Mouse (Mus musculus) heart, postnatal 4 days (tissue): ENCODE data around the gene Vash1. TPM values are rescaled to one million over a fixed set of nuclear protein-coding genes. Genes with fewer than 3 reads are reported as not detected.

Experiments
- DNase-seq: peaks from one replicate; pipeline ENCODE4 v3.0.0; 2021
- total RNA-seq, 2 experiments: library from RNA; stranded (reverse); gene quantifications; 2 replicates each; pipeline ENCODE4 v1.2.3; 2021

The Vash1 gene
- total RNA-seq, 2 experiments from 2014 or later: 53.5 to 56.7 TPM

- no peak for DNase-seq
Observed at GRCm38 (mm10) chr12:86683698-86684097, 5.2 kb downstream of the Vash1 start.

GRCm38 (mm10) chr12:86685275-86685674 is 6.8 kb downstream of the Vash1 start:
- no peak for DNase-seq

GRCm38 (mm10) chr12:86686551-86687330 is 8.2 kb downstream of the Vash1 start:
- peak; percentile 30 for DNase-seq

GRCm38 (mm10) chr12:86687445-86687955 is 9.0 kb downstream of the Vash1 start:
- DNase-seq: no peak

GRCm38 (mm10) chr12:86687971-86688573 is 9.6 kb downstream of the Vash1 start:
- peak; percentile 57 for DNase-seq

DNA sequence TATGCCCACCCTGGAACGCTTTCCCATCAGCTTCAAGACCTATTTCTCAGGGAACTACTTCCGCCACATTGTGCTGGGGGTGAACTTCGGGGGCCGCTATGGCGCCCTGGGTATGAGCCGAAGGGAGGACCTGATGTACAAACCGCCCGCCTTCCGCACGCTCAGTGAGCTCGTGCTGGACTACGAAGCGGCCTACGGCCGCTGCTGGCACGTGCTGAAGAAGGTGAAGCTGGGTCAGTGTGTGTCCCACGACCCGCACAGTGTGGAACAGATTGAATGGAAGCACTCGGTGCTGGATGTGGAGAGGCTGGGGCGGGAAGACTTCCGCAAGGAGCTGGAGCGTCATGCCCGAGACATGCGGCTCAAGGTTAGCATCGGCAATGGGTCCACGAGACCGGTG is 10.4 kb downstream of the Vash1 start:
- no peak for DNase-seq

GRCm38 (mm10) chr12:86690700-86691485 is 12.4 kb downstream of the Vash1 start:
- peak; percentile 53 for DNase-seq

- DNase-seq: peak; percentile 64
Observed at GRCm38 (mm10) chr12:86692471-86693356, 14.2 kb downstream of the Vash1 start.

DNA sequence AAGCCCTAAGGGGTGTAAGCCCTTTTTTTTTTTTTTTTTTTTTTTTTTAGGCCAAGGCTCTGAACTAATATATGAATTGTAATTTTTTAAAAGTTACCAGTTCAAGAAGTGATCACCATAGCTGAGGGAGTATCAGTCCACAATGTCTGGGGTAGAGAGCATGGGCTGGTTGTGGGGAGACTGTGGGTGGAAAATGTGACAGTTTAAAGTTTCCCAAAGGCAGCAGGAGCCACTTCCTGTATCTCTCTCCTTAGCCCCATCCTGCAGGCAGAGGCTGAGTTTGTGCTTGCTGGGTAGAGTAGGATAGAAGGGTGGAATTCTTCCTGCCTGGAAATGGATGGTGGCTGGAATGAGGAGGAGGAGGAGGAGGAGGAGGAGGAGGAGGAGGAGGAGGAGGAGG is 14.9 kb downstream of the Vash1 start:
- no peak for DNase-seq

DNA sequence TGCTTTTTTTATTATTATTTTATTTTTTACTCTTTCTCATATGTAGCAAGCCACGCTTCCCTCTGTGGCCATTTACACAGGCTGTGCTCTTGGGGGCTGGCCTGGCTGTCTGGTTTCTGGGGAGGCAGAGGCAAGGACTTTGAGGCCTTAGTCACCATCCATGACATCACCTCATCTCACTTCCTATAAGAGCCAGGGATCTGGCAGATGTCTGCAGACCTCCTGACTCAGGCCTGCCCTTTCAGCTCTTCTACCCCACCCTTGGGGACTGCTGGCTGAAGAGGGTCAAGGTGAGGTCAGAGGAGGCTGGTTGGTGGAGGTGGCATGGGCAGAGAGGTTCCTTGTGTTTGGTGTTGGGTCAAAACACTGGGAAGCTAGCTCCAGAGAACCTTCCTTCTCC is 15.9 kb downstream of the Vash1 start:
- DNase-seq: no peak

- no peak for DNase-seq
Observed at GRCm38 (mm10) chr12:86697996-86698395, 19.5 kb downstream of the Vash1 start.

DNA sequence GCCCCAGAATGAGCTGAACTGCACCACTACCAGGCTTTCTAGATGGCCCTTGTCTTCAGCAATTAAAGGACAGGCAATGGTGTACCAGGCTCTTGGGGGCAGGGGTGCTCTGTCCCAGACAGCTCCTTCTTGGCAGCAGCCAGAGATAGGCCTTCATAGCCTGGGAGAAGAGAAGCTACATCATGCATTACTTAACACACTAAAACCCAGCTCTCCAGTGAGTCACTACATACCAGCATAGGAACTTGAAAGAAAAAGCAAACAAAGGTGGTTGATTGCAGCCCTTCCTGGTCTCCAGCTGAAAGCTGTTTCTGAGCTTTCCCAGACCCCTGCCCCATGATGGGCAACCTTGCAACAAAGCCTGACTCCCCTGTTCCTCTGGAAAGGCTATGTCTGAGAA is 20.0 kb downstream of the Vash1 start:
- DNase-seq: no peak

DNA sequence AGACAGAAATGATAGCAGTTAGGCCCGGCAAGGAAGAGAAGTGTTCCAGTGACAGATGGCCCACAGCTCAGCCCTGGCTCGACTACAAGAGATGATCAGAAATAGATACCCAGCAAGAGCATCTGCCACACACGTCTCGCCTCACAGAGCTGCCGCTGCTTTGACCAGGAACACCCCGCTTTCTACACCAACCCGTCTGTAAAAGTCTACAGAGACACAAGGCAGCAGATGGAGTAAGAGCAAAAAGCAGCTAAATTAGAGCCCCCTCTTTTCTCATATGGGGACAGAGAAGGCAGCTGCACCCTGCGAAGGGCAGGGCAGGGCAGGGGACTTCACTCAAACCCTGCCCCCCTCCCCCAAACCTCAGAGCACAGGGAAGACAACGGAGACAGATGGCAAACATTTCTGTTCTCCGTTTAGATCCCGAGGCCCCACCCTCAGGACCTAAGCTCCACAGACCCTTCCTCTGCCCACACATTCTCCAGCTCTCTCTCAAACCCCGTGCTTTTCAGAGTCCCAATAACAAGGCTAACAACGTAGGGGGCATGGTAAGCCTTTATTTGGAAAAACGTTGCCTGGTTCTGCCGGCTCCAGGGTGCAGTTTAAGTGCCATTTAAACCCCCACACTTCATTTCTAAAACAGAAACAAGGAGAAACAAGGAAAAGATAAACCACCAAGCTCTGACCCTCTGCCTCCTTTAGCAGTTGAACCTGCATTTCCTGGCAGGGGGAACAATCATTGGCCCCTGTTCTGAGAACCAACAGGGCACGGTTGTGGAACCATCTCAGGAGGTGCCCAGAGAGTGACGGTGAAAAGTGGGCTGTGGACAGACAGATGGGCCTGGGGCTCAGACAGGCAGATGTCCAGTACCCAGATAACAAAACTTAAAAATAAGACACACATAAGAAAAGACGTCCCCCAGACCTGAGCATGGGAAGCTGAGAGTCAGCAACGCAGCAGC is 21.7 kb downstream of the Vash1 start:
- DNase-seq: no peak

DNA sequence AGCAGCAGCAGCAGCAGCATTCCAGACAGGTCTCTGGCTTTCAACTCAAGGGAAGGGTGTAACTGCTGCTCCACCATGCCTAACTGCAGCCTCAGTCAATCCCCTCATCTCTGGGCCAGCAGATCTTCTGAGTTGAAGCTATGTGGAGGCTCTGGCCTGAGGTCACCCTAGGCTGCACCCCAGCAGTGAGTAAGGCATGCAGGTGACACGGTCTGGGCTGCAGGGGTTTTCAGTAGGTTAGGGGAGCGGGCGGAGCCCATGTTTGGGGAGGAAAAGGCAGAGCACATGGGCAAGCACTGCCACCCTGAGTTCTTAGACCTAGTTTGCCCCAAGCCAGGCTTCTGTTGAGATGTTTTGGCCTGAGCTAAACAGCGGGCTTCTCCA is 22.4 kb downstream of the Vash1 start:
- DNase-seq: no peak

GRCm38 (mm10) chr12:86701491-86701890 is 23.0 kb downstream of the Vash1 start:
- DNase-seq: no peak

DNA sequence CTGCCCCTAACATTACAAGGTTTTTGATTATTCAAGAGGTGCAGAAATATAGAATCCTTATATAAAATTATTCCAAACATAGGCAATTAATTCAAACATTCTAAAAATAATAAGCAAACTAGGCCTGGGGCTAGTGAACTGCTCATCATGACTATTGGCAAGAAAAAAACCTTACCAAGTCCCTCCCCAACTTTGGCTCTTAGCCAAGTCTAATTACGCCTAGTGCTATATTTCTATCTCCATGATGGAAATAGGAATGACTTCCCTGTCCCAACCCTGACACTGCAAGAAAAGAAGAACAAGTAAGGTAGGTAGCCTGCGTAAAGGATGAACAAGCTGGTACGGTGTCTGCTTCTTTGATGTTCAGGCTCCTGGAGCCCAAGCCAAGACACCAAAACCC is 24.2 kb downstream of the Vash1 start:
- no peak for DNase-seq

GRCm38 (mm10) chr12:86705843-86706242 is 27.3 kb downstream of the Vash1 start:
- DNase-seq: no peak

- DNase-seq: no peak
Observed at GRCm38 (mm10) chr12:86714026-86714425, 35.5 kb downstream of the Vash1 start.

- peak; percentile 87 for DNase-seq
Observed at GRCm38 (mm10) chr12:86715401-86715800, 36.9 kb downstream of the Vash1 start.

DNA sequence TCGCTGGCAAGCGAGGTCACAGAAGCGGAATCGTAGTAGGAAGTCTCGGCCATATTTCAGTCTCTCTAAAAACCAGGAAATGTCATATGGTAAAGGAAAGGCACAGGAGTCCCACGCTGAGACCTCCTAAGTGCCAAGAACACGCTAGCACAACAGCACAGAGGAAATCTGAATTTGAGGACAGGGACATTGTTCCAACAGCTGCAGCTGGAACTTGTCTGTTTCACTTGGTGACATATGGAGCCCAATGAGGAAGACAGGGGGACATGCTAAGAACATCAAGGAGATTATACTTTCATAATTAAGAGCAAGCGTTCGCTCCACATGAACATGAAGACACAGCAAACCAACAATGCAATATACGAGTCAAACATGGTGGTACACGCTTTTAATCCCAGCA is 38.5 kb downstream of the Vash1 start:
- DNase-seq: no peak
